Mouse (Mus musculus) liver, adult 2 months (tissue): Measurements from ENCODE around the gene Nfatc3.

Experiments
- CTCF ChIP-seq: fragments of 200-500 bp; IDR thresholded peaks from 2 replicates; pipeline ENCODE4 v1.5.1; 2011; ENCODE audit warnings: low read depth, low read length, control low read depth
- POLR2A ChIP-seq: fragments of 200-500 bp; IDR thresholded peaks from 2 replicates; pipeline ENCODE4 v1.6.1; 2011; ENCODE audit warnings: low read length, control low read depth; ENCODE audit not compliant: insufficient read depth; ENCODE audit errors: extremely low read depth

- TF ChIP-seq CTCF (no peak), POLR2A (no peak)
Measured at GRCm38 (mm10) chr8:106169934-106170480, 111.4 kb downstream of the Nfatc3 start.
